In genomic region chr4:25482933-25483620, GRCm38 (mm10) we compare ENCODE assay signal across 18 mouse cellular contexts.
A peak's percentile ranks its signal among the peaks of the same experiment; 100 is the strongest.
DNase-seq lines count a peak whose midpoint lies in the region; ATAC-seq and TF ChIP-seq lines count a peak whose summit lies in the region.
"Had no signal": no experiment of that assay in that cellular context is flagged by ENCODE, and none has a peak within 500 bp of the region (broad histone marks: within the 10 kb centered on the region; RNA-seq: fewer than 3 reads in every experiment).

No protein-coding gene starts in this region.

- no peak for TF ChIP-seq CTCF in brain, embryonic 14.5 days (IDR thresholded peaks at IDR 0.05; ENCODE audit: borderline replicate concordance, extremely low read depth, insufficient read depth, insufficient read length)

- H3K27me3 ChIP-seq in hindbrain, embryonic 15.5 days, result no peaks in the 10 kb centered on the region
- H3K27me3 ChIP-seq in hindbrain, embryonic 11.5 days (ENCODE audit: control insufficient read depth, insufficient read depth, low read length), result no peaks in the 10 kb centered on the region
- H3K27me3 ChIP-seq: neural tube, embryonic 12.5 days had no signal

- 39% methylated on average over 6 of the region's 6 CpGs for WGBS in hindbrain, embryonic 15.5 days
- 46% methylated on average over 6 of the region's 6 CpGs for WGBS in hindbrain, embryonic 11.5 days

- ATAC-seq in hindbrain, embryonic 15.5 days (ENCODE audit: low FRiP score, low read depth), result peak; percentile 66; the same call in 1 of the 2 replicates
- ATAC-seq in hindbrain, embryonic 11.5 days (ENCODE audit: low FRiP score), result no peak
- ATAC-seq: CD4-positive, CD25-positive, alpha-beta regulatory T cell, adult 4 months had no signal

- H3K4me3 ChIP-seq in hindbrain, embryonic 15.5 days, result no peak overlapping the region
- H3K4me3 ChIP-seq in hindbrain, embryonic 11.5 days (ENCODE audit: low read depth, low read length), result no peak overlapping the region
- H3K4me3 ChIP-seq: heart, embryonic 10.5 days; neural tube, embryonic 12.5 days had no signal

- no peak overlapping the region for H3K9ac ChIP-seq in hindbrain, embryonic 15.5 days
- no peak overlapping the region for H3K9ac ChIP-seq in hindbrain, embryonic 11.5 days (ENCODE audit: low read depth, low read length)
- H3K9ac ChIP-seq: liver, embryonic 14.5 days; neural tube, embryonic 12.5 days had no signal

- no peaks in the 10 kb centered on the region for H3K36me3 ChIP-seq in hindbrain, embryonic 15.5 days
- no peaks in the 10 kb centered on the region for H3K36me3 ChIP-seq in hindbrain, embryonic 11.5 days (ENCODE audit: control insufficient read depth, insufficient read depth, low read length)
- H3K36me3 ChIP-seq: heart, embryonic 10.5 days; neural tube, embryonic 12.5 days had no signal

- H3K4me2 ChIP-seq in hindbrain, embryonic 15.5 days, result no peak overlapping the region
- H3K4me2 ChIP-seq in hindbrain, embryonic 11.5 days (replicated peaks; ENCODE audit: low read depth, low read length), result no peak overlapping the region
- H3K4me2 ChIP-seq: neural tube, embryonic 12.5 days had no signal

- peak overlapping the region; percentile 51; the same call in 1 of the 2 replicates for H3K27ac ChIP-seq in hindbrain, embryonic 15.5 days (replicated peaks)
- H3K27ac ChIP-seq in hindbrain, embryonic 11.5 days (ENCODE audit: low read depth, low read length), result no peak overlapping the region
- H3K27ac ChIP-seq: heart, embryonic 10.5 days; kidney, postnatal 0 days; liver, embryonic 14.5 days; neural tube, embryonic 12.5 days had no signal

- H3K4me1 ChIP-seq in hindbrain, embryonic 15.5 days (replicated peaks), result 0 out of 2 replicates have a peak, but pooled peaks cover 5% of the 10 kb centered on the region
- H3K4me1 ChIP-seq in hindbrain, embryonic 11.5 days (replicated peaks; ENCODE audit: control insufficient read depth, insufficient read depth, low read length), result no peaks in the 10 kb centered on the region
- H3K4me1 ChIP-seq: heart, embryonic 10.5 days; neural tube, embryonic 12.5 days had no signal

- DNase-seq in hindbrain, embryonic 11.5 days (ENCODE audit: low spot score), result no peak
- DNase-seq in A20 (ENCODE audit: low read depth, low spot score), result peak; percentile 77
- DNase-seq in brain, embryonic 14.5 days (ENCODE audit: low read depth), result peak; percentile 52
- DNase-seq in kidney, postnatal 36 days, result peak; percentile 35 to 49
- DNase-seq in layer of hippocampus, postnatal 14 days (ENCODE audit: low spot score in 2 of 2), result no peak
- no peak for DNase-seq in heart, adult 11 months
- DNase-seq: cerebellum, adult 18-20 months; embryo, embryonic 11 days; heart, postnatal 36 days; lung, postnatal 10 days; right cerebral cortex, postnatal 4 days; thymus, adult 2 months had no signal

- no peak for TF ChIP-seq POLR2A in brain, embryonic 14.5 days (IDR thresholded peaks at IDR 0.05; ENCODE audit: borderline replicate concordance, extremely low read depth, insufficient read depth, insufficient read length, poor library complexity, severe bottlenecking)

- no peaks in the 10 kb centered on the region for H3K9me3 ChIP-seq in hindbrain, embryonic 15.5 days
- no peaks in the 10 kb centered on the region for H3K9me3 ChIP-seq in hindbrain, embryonic 11.5 days (ENCODE audit: control insufficient read depth, low read length)
- H3K9me3 ChIP-seq: heart, embryonic 10.5 days; neural tube, embryonic 12.5 days had no signal

Comparison
In these comparisons a context has a peak if more than half of its experiments do, and no peak if none do; other contexts are left out.
1. DNase-seq: peak in A20 (single experiment), brain, embryonic 14.5 days (single experiment) and kidney, postnatal 36 days (2 of 2); none in hindbrain, embryonic 11.5 days (single experiment), layer of hippocampus, postnatal 14 days (0 of 2) and heart, adult 11 months (single experiment).